Mouse (Mus musculus) CH12.LX (cell line): ENCODE results near the gene Ifrd2.

ENCODE experiments used
- BHLHE40 ChIP-seq: IDR thresholded peaks from 2 replicates; pipeline ENCODE4 v1.6.1; 2011; ENCODE audit warnings: mild to moderate bottlenecking, low read depth, low read length, improper control_type of control experiment
- CTCF ChIP-seq, 2 experiments: IDR thresholded peaks in 1 of 2; conservative IDR thresholded peaks in 1 of 2; 2 replicates each; pipeline ENCODE4 v1.5.1; 2011 to 2012; ENCODE audit warnings: low read depth in 2 of 2, low read length in 2 of 2, improper control_type of control experiment in 1 of 2, inconsistent platforms in 1 of 2, mild to moderate bottlenecking in 1 of 2, moderate library complexity in 1 of 2
- E2F4 ChIP-seq: IDR thresholded peaks from 2 replicates; pipeline ENCODE4 v1.6.1; 2011; ENCODE audit warnings: low read depth, low read length, improper control_type of control experiment; ENCODE audit not compliant: insufficient replicate concordance
- GABPA ChIP-seq: IDR thresholded peaks from 2 replicates; pipeline ENCODE4 v1.6.1; 2012; ENCODE audit warnings: low read depth, low read length, improper control_type of control experiment, inconsistent platforms; ENCODE audit not compliant: insufficient replicate concordance
- POLR2A ChIP-seq: IDR thresholded peaks from 2 replicates; pipeline ENCODE4 v1.6.1; 2011; ENCODE audit warnings: low read depth, mild to moderate bottlenecking, improper control_type of control experiment, low read length
- RAD21 ChIP-seq: IDR thresholded peaks from 2 replicates; pipeline ENCODE4 v1.6.1; 2011; ENCODE audit warnings: low read depth, mild to moderate bottlenecking, low read length, improper control_type of control experiment, moderate library complexity
- RCOR1 ChIP-seq: conservative IDR thresholded peaks from 2 replicates; pipeline ENCODE4 v1.6.1; 2012; ENCODE audit warnings: low read depth, mild to moderate bottlenecking, inconsistent platforms, low read length, improper control_type of control experiment
- SMC3 ChIP-seq: IDR thresholded peaks from 2 replicates; pipeline ENCODE4 v1.6.1; 2011; ENCODE audit warnings: low read depth, low read length, improper control_type of control experiment
- TCF12 ChIP-seq: IDR thresholded peaks from 2 replicates; pipeline ENCODE4 v1.6.1; 2014; ENCODE audit warnings: low read depth, mild to moderate bottlenecking, inconsistent platforms, low read length, improper control_type of control experiment
- USF1 ChIP-seq: IDR thresholded peaks from 2 replicates; pipeline ENCODE4 v1.6.1; 2014; ENCODE audit warnings: low read depth, mild to moderate bottlenecking, inconsistent platforms, low read length, improper control_type of control experiment

DNA sequence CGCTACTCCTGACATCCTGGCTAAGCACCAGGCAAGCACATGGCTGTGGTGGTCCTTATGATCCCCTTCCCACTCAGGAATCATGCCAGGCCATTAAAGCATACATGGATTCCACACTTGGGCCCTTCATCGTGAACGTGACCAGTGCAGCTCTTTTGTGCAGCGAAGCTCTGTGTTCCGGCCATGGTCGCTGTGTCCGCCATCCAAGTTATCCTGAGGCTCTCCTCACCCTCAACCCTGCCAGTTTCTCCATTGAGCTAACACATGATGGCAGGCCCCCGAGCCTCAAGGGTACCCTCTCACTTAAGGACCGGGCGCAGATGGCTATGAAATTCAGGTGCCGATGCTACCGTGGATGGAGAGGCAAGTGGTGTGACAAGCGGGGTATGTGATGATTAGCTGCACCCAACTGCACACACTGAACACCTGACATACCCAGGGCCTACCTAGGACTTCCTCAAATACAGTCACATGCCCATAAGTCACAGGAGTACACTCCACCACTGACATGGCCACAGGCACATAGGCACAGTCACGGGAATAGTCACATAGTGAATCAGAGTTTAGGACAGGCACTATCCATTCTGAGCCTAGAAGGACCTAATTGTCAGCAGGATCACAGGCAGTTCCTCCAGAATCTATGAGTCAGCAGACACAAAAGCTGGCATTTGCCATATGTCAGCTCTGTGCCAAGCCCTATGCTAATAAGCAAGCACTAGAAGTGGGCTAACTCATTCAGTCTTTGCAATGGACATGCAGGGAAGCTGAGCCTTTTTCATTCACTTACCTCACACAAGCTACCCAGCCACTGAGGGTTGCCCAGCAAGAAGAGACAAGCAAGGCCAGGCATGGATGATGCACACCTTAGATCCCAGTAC lies 8.2 kb upstream of the Ifrd2 start:
- TF ChIP-seq CTCF (conservative IDR thresholded peaks at IDR 0.05 in 1 of 2, IDR thresholded peaks at IDR 0.05 in 1 of 2; ENCODE audit: low read depth in 2 of 2, low read length in 2 of 2) (no peak), RAD21 (no peak), BHLHE40 (no peak), E2F4 (no peak), GABPA (no peak), SMC3 (no peak), POLR2A (no peak), TCF12 (no peak), USF1 (no peak), RCOR1 (no peak)
